Mouse (Mus musculus): ENCODE data around the gene Rcan1.

The Rcan1 gene

DNA sequence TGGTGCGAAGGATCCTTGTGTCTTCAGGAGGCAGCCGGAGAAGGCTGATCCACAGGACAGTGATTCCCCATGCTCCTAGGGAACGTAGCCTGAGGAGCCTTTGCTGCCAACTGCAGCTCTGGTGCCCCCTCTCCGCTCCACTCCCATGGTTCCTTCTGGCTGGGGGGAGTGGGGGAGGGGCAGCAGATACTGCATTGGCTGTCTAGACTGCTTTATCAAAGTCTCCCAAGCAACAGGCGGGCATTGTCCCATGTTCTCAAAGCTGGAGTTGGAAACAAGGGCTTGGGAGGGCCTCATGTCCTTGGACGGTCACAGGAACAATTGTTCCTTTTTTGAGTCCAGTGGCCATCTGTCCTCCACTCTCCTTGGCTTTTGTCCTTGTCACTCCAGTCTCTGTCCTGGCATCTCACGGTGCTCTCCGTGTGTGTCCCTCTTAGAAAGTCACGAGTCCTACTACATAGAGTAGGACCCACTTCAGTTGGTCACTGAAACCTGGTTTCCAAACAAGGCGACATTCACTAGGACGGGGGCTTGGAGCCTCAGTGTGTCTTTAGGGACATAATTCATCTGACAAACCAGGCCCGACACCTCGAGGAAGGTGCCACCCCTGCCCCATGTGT lies 124.3 kb downstream of the Rcan1 start:
- no peak for DNase-seq (ENCODE audit: low spot score)

GRCm38 (mm10) chr16:92345177-92345576 lies 125.5 kb downstream of the Rcan1 start:
- no peak for DNase-seq (ENCODE audit: low spot score)
